Mouse (Mus musculus) liver, adult 2 months (tissue): ENCODE results near the gene Ptpn11. TPM values are rescaled to one million over a fixed set of nuclear protein-coding genes. Genes with fewer than 3 reads are reported as not detected.
"Not testable (repeated sequence)": the region's sequence is repeated elsewhere in the genome, so short reads cannot be mapped to it uniquely, and the experiment has no call there.

Source experiments
- DNase-seq: peaks from one replicate; pipeline ENCODE4 v3.0.0-alpha.2; 2011; ENCODE audit warnings: low read depth, low spot score; ENCODE audit errors: extremely low read depth
- H3K27ac ChIP-seq: fragments of 200-500 bp; replicated peaks from 2 replicates; pipeline ENCODE4 v1.5.1; 2012; ENCODE audit warnings: low read depth, mild to moderate bottlenecking, control low read depth, inconsistent platforms, low read length; ENCODE audit not compliant: insufficient read depth
- H3K27me3 ChIP-seq: fragments of 200-500 bp; 2 replicates; pipeline ENCODE4 v1.6.1; 2012; ENCODE audit warnings: mild to moderate bottlenecking, moderate library complexity, low read length, inconsistent platforms; ENCODE audit not compliant: control insufficient read depth, insufficient read depth
- H3K36me3 ChIP-seq: fragments of 200-500 bp; 2 replicates; pipeline ENCODE4 v1.6.1; 2012; ENCODE audit warnings: low read length, inconsistent platforms; ENCODE audit not compliant: control insufficient read depth, insufficient read depth
- H3K4me1 ChIP-seq: fragments of 200-500 bp; 2 replicates; pipeline ENCODE4 v1.6.1; 2011; ENCODE audit warnings: low read length; ENCODE audit not compliant: control insufficient read depth, insufficient read depth
- H3K4me3 ChIP-seq: fragments of 200-500 bp; 2 replicates; pipeline ENCODE4 v1.5.1; 2011; ENCODE audit warnings: low read depth, mild to moderate bottlenecking, control low read depth, low read length, moderate library complexity; ENCODE audit not compliant: insufficient read depth
- H3K79me2 ChIP-seq: fragments of 200-500 bp; 2 replicates; pipeline ENCODE4 v1.6.1; 2012; ENCODE audit warnings: inconsistent platforms, mild to moderate bottlenecking, low read length, moderate library complexity; ENCODE audit not compliant: control insufficient read depth, insufficient read depth
- H3K9ac ChIP-seq: fragments of 200-500 bp; 2 replicates; pipeline ENCODE4 v1.6.1; 2012; ENCODE audit warnings: low read depth, mild to moderate bottlenecking, control low read depth, inconsistent platforms, low read length
- CTCF ChIP-seq: fragments of 200-500 bp; IDR thresholded peaks from 2 replicates; pipeline ENCODE4 v1.5.1; 2011; ENCODE audit warnings: low read depth, low read length, control low read depth
- POLR2A ChIP-seq: fragments of 200-500 bp; IDR thresholded peaks from 2 replicates; pipeline ENCODE4 v1.6.1; 2011; ENCODE audit warnings: low read length, control low read depth; ENCODE audit not compliant: insufficient read depth; ENCODE audit errors: extremely low read depth
- WGBS: fragments of 180-500 bp; shearing (Covaris S2); methylation state at CpG from one replicate; pipeline ENCODE4 v1.1.7; 2018; 5-methylcytosine and 5-hydroxymethylcytosine counted together
- polyA plus RNA-seq: library from polyadenylated mRNA; depleted of rRNA; stranded (reverse); fragments of >200 nt; gene quantifications from 2 replicates; pipeline ENCODE4 v1.2.3, GENCODE M21; 2012
- total RNA-seq: library from RNA; depleted of rRNA; stranded (reverse); fragments of >200 nt; gene quantifications from 2 replicates; pipeline ENCODE4 v1.2.3, GENCODE M21; 2014

Gene Ptpn11
- total and polyA plus RNA-seq, 2 experiments = 15.6 to 23.1 TPM

- H3K79me2 ChIP-seq = peaks cover 11% of the 10 kb centered on the region; the same call in 1 of the 2 replicates
- no peak overlapping the region for H3K9ac ChIP-seq
- H3K4me1 ChIP-seq = peaks cover 4% of the 10 kb centered on the region; the same call in 1 of the 2 replicates
- no peak overlapping the region for H3K4me3 ChIP-seq
- no peaks in the 10 kb centered on the region for H3K36me3 ChIP-seq
- no peak overlapping the region for H3K27ac ChIP-seq
- DNase-seq = no peak
- H3K27me3 ChIP-seq = no peaks in the 10 kb centered on the region
- WGBS = 94% methylated on average over 1 of the region's 1 CpGs
- no peak for TF ChIP-seq CTCF
Observed at GRCm38 (mm10) chr5:121219190-121219589, 28.0 kb upstream of the Ptpn11 start.

- Histone ChIP-seq H3K27ac (no peak overlapping the region), H3K9ac (no peak overlapping the region), H3K79me2 (peaks cover 11% of the 10 kb centered on the region; the same call in 1 of the 2 replicates), H3K4me3 (no peak overlapping the region), H3K4me1 (peaks cover 4% of the 10 kb centered on the region; the same call in 1 of the 2 replicates), H3K36me3 (peaks cover under 1% of the 10 kb centered on the region; the same call in 1 of the 2 replicates), H3K27me3 (no peaks in the 10 kb centered on the region)
- TF ChIP-seq CTCF (no peak), POLR2A (no peak)
- DNase-seq = no peak
- 78% methylated on average over 2 of the region's 2 CpGs for WGBS
Observed at GRCm38 (mm10) chr5:121217313-121217634, 26.1 kb upstream of the Ptpn11 start.

GRCm38 (mm10) chr5:121216584-121217312 lies 25.6 kb upstream of the Ptpn11 start:
- not testable (repeated sequence) for H3K4me1 ChIP-seq, DNase-seq, H3K27ac ChIP-seq, H3K9ac ChIP-seq, H3K4me3 ChIP-seq, H3K27me3 ChIP-seq, H3K36me3 ChIP-seq
- WGBS = 94% methylated on average over 9 of the region's 9 CpGs
- peaks cover 11% of the 10 kb centered on the region; the same call in 1 of the 2 replicates for H3K79me2 ChIP-seq

GRCm38 (mm10) chr5:121216126-121216446 lies 24.9 kb upstream of the Ptpn11 start:
- Histone ChIP-seq H3K27ac (no peak overlapping the region), H3K4me3 (no peak overlapping the region), H3K9ac (no peak overlapping the region), H3K36me3 (peaks cover 9% of the 10 kb centered on the region), H3K4me1 (no peaks in the 10 kb centered on the region), H3K79me2 (peaks cover 5% of the 10 kb centered on the region; the same call in 1 of the 2 replicates), H3K27me3 (no peaks in the 10 kb centered on the region)
- 42% methylated on average over 12 of the region's 12 CpGs for WGBS
- TF ChIP-seq POLR2A (no peak), CTCF (no peak)
- DNase-seq = peak; percentile 49

GRCm38 (mm10) chr5:121215380-121216125 lies 24.4 kb upstream of the Ptpn11 start:
- 53% methylated on average over 13 of the region's 13 CpGs for WGBS
- peak; percentile 97 for TF ChIP-seq CTCF
- no peak for TF ChIP-seq POLR2A
- Histone ChIP-seq H3K27ac (no peak overlapping the region), H3K79me2 (peaks cover 2% of the 10 kb centered on the region; the same call in 1 of the 2 replicates), H3K36me3 (peaks cover 11% of the 10 kb centered on the region), H3K4me3 (no peak overlapping the region), H3K27me3 (no peaks in the 10 kb centered on the region), H3K9ac (no peak overlapping the region), H3K4me1 (no peaks in the 10 kb centered on the region)
- DNase-seq = peak; percentile 34

- H3K4me3 ChIP-seq = no peak overlapping the region
- TF ChIP-seq CTCF = no peak
- no peak for TF ChIP-seq POLR2A
- H3K79me2 ChIP-seq = no peaks in the 10 kb centered on the region
- no peak overlapping the region for H3K27ac ChIP-seq
- DNase-seq = no peak
- 51% methylated on average over 7 of the region's 7 CpGs for WGBS
- H3K27me3 ChIP-seq = no peaks in the 10 kb centered on the region
- no peak overlapping the region for H3K9ac ChIP-seq
- no peaks in the 10 kb centered on the region for H3K4me1 ChIP-seq
- H3K36me3 ChIP-seq = peaks cover 17% of the 10 kb centered on the region
Observed at GRCm38 (mm10) chr5:121214707-121215106, 23.5 kb upstream of the Ptpn11 start.
